Mouse (Mus musculus): ENCODE measurements at regions not wholly inside any gene's neighbourhood (a gene's known extent, or its start where the extent isn't known, plus 50 kb on each side); places are given as distances from the start of the nearest gene placed in this dataset.

DNA sequence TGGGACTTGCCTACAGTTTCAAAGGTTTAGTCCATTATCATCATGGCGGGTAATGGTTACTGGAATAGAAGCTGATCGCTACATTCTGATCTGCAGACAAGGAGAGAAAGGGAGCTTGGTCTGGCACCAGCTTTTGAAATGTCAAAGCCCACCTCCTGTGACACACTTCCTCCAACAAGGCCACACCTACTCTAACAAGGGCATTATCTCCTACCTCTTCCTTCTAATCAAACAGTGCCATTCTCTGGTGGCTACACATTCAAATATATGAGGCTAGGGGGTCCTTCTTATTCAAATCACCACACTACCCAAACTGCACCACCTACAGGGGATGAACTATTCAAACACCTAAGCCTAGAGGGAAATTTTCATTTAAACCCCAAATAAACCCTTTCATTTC lies 81.9 kb upstream of the Tle4 start:
- no peak for TF ChIP-seq CTCF (IDR thresholded peaks at IDR 0.05)
- no peak for TF ChIP-seq POLR2A (IDR thresholded peaks at IDR 0.05; ENCODE audit: insufficient read depth, low read depth, low read length)
